10 mouse cellular contexts compared by ENCODE assay signal in genomic region chr1:156838177-156838576, GRCm38 (mm10). TPM values are rescaled to one million over a fixed set of nuclear protein-coding genes. Genes with fewer than 3 reads are reported as not detected.
DNase-seq lines count a peak whose midpoint lies in the region; ATAC-seq lines count a peak whose summit lies in the region.
"Had no signal": no experiment of that assay in that cellular context is flagged by ENCODE, and none has a peak within 500 bp of the region (broad histone marks: within the 10 kb centered on the region; RNA-seq: fewer than 3 reads in every experiment).

TSS of gene Angptl1 (plus strand) at chr1:156838562.

- peak within 1 kb of the TSS; percentile 44 for H3K4me2 ChIP-seq in heart, embryonic 11.5 days
- H3K4me2 ChIP-seq in embryonic facial prominence, embryonic 13.5 days, result peak within 1 kb of the TSS; percentile 48
- H3K4me2 ChIP-seq in midbrain, embryonic 15.5 days, result peak within 1 kb of the TSS; percentile 17; the same call in 1 of the 2 replicates
- H3K4me2 ChIP-seq in liver, embryonic 11.5 days, result no peak within 1 kb of the TSS

- peaks cover 12% of the 10 kb centered on the region; the same call in 1 of the 2 replicates for H3K4me1 ChIP-seq in heart, embryonic 11.5 days (ENCODE audit: control insufficient read depth, insufficient read depth, low read length)
- H3K4me1 ChIP-seq in embryonic facial prominence, embryonic 13.5 days, result peaks cover 31% of the 10 kb centered on the region
- peaks cover 11% of the 10 kb centered on the region for H3K4me1 ChIP-seq in midbrain, embryonic 15.5 days
- peaks cover 7% of the 10 kb centered on the region; the same call in 1 of the 2 replicates for H3K4me1 ChIP-seq in liver, embryonic 11.5 days (replicated peaks; ENCODE audit: control insufficient read depth, insufficient read depth, low read length)

- WGBS in heart, embryonic 11.5 days (ENCODE audit: insufficient replicate concordance), result 60% methylated on average over 4 of the region's 4 CpGs
- WGBS in embryonic facial prominence, embryonic 13.5 days, result 22% methylated on average over 4 of the region's 4 CpGs
- 47% methylated on average over 4 of the region's 4 CpGs for WGBS in midbrain, embryonic 15.5 days
- WGBS in liver, embryonic 11.5 days, result 67% methylated on average over 4 of the region's 4 CpGs

- H3K36me3 ChIP-seq in heart, embryonic 11.5 days (ENCODE audit: control insufficient read depth, insufficient read depth, low read length), result no peaks in the 10 kb centered on the region
- H3K36me3 ChIP-seq in embryonic facial prominence, embryonic 13.5 days, result no peaks in the 10 kb centered on the region
- no peaks in the 10 kb centered on the region for H3K36me3 ChIP-seq in midbrain, embryonic 15.5 days (replicated peaks)
- H3K36me3 ChIP-seq in liver, embryonic 11.5 days (ENCODE audit: control insufficient read depth, insufficient read depth, low read length), result peaks cover 4% of the 10 kb centered on the region; the same call in 1 of the 2 replicates

- no peaks in the 10 kb centered on the region for H3K27me3 ChIP-seq in heart, embryonic 11.5 days (ENCODE audit: control insufficient read depth, insufficient read depth, low read length)
- H3K27me3 ChIP-seq in embryonic facial prominence, embryonic 13.5 days, result no peaks in the 10 kb centered on the region
- H3K27me3 ChIP-seq in midbrain, embryonic 15.5 days (replicated peaks), result no peaks in the 10 kb centered on the region
- H3K27me3 ChIP-seq in liver, embryonic 11.5 days (replicated peaks; ENCODE audit: control insufficient read depth, insufficient read depth, low read length), result no peaks in the 10 kb centered on the region

- no peak for ATAC-seq in heart, embryonic 11.5 days (replicated peaks; ENCODE audit: insufficient number of reproducible peaks, low FRiP score, low TSS enrichment)
- no peak for ATAC-seq in embryonic facial prominence, embryonic 13.5 days (ENCODE audit: insufficient number of reproducible peaks, insufficient read depth, low FRiP score, low TSS enrichment, low read depth)
- ATAC-seq in midbrain, embryonic 15.5 days (replicated peaks), result no peak
- ATAC-seq in liver, embryonic 11.5 days (replicated peaks; ENCODE audit: low FRiP score), result no peak
- ATAC-seq in frontal cortex, adult (ENCODE audit: low TSS enrichment), result no peak

- no peak for DNase-seq in heart, adult 8-10 months (ENCODE audit: low spot score)
- peak; percentile 22 for DNase-seq in hindlimb bud, embryonic 11.5 days (ENCODE audit: extremely low spot score, low read depth, low spot score)
- no peak for DNase-seq in liver, embryonic 11.5 days (ENCODE audit: low spot score)
- DNase-seq in urinary bladder, postnatal 25 days (ENCODE audit: low spot score), result no peak
- DNase-seq: cerebellum, adult 11 months had no signal

- no peak within 1 kb of the TSS for H3K9ac ChIP-seq in heart, embryonic 11.5 days (ENCODE audit: low read depth, low read length)
- H3K9ac ChIP-seq in embryonic facial prominence, embryonic 13.5 days, result peak within 1 kb of the TSS; percentile 61
- H3K9ac ChIP-seq in midbrain, embryonic 15.5 days, result no peak within 1 kb of the TSS
- H3K9ac ChIP-seq in liver, embryonic 11.5 days (ENCODE audit: low read depth, low read length), result no peak within 1 kb of the TSS
- H3K9ac ChIP-seq: liver, embryonic 14.5 days had no signal

- no peaks in the 10 kb centered on the region for H3K9me3 ChIP-seq in heart, embryonic 11.5 days (replicated peaks; ENCODE audit: control insufficient read depth, low read length)
- no peaks in the 10 kb centered on the region for H3K9me3 ChIP-seq in embryonic facial prominence, embryonic 13.5 days
- H3K9me3 ChIP-seq in midbrain, embryonic 15.5 days, result no peaks in the 10 kb centered on the region
- H3K9me3 ChIP-seq in liver, embryonic 11.5 days (ENCODE audit: control insufficient read depth, low read length), result no peaks in the 10 kb centered on the region

- no peak within 1 kb of the TSS for H3K4me3 ChIP-seq in heart, embryonic 11.5 days (ENCODE audit: low read depth, low read length)
- peak within 1 kb of the TSS; percentile 34 for H3K4me3 ChIP-seq in embryonic facial prominence, embryonic 13.5 days
- H3K4me3 ChIP-seq in midbrain, embryonic 15.5 days, result no peak within 1 kb of the TSS
- no peak within 1 kb of the TSS for H3K4me3 ChIP-seq in liver, embryonic 11.5 days (ENCODE audit: low read depth, low read length)

- peak within 1 kb of the TSS; percentile 30; the same call in 1 of the 2 replicates for H3K27ac ChIP-seq in heart, embryonic 11.5 days (ENCODE audit: low read depth, low read length)
- peak within 1 kb of the TSS; percentile 78 for H3K27ac ChIP-seq in embryonic facial prominence, embryonic 13.5 days
- 0 out of 2 replicates have a peak within 1 kb of the TSS, but pooled peaks have one; percentile 9 for H3K27ac ChIP-seq in midbrain, embryonic 15.5 days
- no peak within 1 kb of the TSS for H3K27ac ChIP-seq in liver, embryonic 11.5 days (ENCODE audit: low read depth, low read length)
- H3K27ac ChIP-seq: liver, embryonic 14.5 days had no signal

RNA-seq across cellular contexts. Expression of gene Angptl1, which starts in this region (rescaled TPM):
- polyA plus RNA-seq in heart, embryonic 11.5 days (2014; fragmentation: Nextera tagmentation; extraction: Ambion mirVana), result 2.6 and 3.0 TPM in 2 replicates
- total RNA-seq in heart, adult 8-10 months (2022), result 1 to 10 TPM; 2.7 to 4.6 (median 3.0) TPM
- 17.7 and 18.5 TPM in 2 replicates for polyA plus RNA-seq in embryonic facial prominence, embryonic 13.5 days (2015; fragmentation: Nextera tagmentation; extraction: Ambion mirVana)
- polyA plus RNA-seq in midbrain, embryonic 15.5 days (2015; fragmentation: Nextera tagmentation; extraction: Ambion mirVana), result 0.64 and 1.1 TPM in 2 replicates
- 0.92 and 1.1 TPM in 2 replicates for polyA plus RNA-seq in liver, embryonic 11.5 days (2014; fragmentation: Nextera tagmentation; extraction: Ambion mirVana)
